Mouse (Mus musculus) midbrain, embryonic 11.5 days (tissue): ENCODE data around the gene A4gnt. TPM values are rescaled to one million over a fixed set of nuclear protein-coding genes. Genes with fewer than 3 reads are reported as not detected.

ENCODE experiments used
- ATAC-seq: fragments of 200-750 bp; cut with Nextera tagmentation; 2 replicates; pipeline ENCODE4 v1.8.0; 2017; ENCODE audit warnings: moderate TSS enrichment, moderate library complexity; ENCODE audit not compliant: low FRiP score
- DNase-seq: peaks from one replicate; pipeline ENCODE4 v3.0.0; 2015; ENCODE audit warnings: low spot score; ENCODE audit errors: missing footprints
- H3K27ac ChIP-seq: fragments of 300-500 bp; sonication (generic); 2 replicates; pipeline ENCODE4 v1.5.1; 2014; ENCODE audit warnings: low read depth, low read length
- H3K27me3 ChIP-seq: fragments of 300-500 bp; sonication (generic); 2 replicates; pipeline ENCODE4 v1.6.1; 2014; ENCODE audit warnings: mild to moderate bottlenecking, low read length, moderate library complexity, mixed read lengths; ENCODE audit not compliant: control insufficient read depth, insufficient read depth
- H3K36me3 ChIP-seq: fragments of 300-500 bp; sonication (generic); 2 replicates; pipeline ENCODE4 v1.6.1; 2014; ENCODE audit warnings: mild to moderate bottlenecking, low read length, moderate library complexity, mixed read lengths; ENCODE audit not compliant: control insufficient read depth, insufficient read depth
- H3K4me1 ChIP-seq: fragments of 300-500 bp; sonication (generic); 2 replicates; pipeline ENCODE4 v1.6.1; 2014; ENCODE audit warnings: low read length; ENCODE audit not compliant: control insufficient read depth, insufficient read depth
- H3K4me2 ChIP-seq: fragments of 300-500 bp; sonication (generic); 2 replicates; pipeline ENCODE4 v1.6.1; 2014; ENCODE audit warnings: mild to moderate bottlenecking, moderate library complexity
- H3K4me3 ChIP-seq: fragments of 300-500 bp; sonication (generic); 2 replicates; pipeline ENCODE4 v1.5.1; 2014; ENCODE audit warnings: low read depth, low read length
- H3K9ac ChIP-seq: fragments of 300-500 bp; sonication (generic); 2 replicates; pipeline ENCODE4 v1.6.1; 2014; ENCODE audit warnings: low read length
- H3K9me3 ChIP-seq: fragments of 300-500 bp; sonication (generic); 2 replicates; pipeline ENCODE4 v1.6.1; 2016; ENCODE audit warnings: low read length; ENCODE audit not compliant: control insufficient read depth
- WGBS: fragments of 180-500 bp; shearing (Covaris S2); extraction: QIAGEN DNeasy Blood & Tissue Kit; methylation state at CpG from one replicate; pipeline ENCODE4 v1.1.7; 2014; 5-methylcytosine and 5-hydroxymethylcytosine counted together
- polyA plus RNA-seq: library from polyadenylated mRNA; unstranded; fragments of >200 nt; fragmentation: Nextera tagmentation; extraction: Ambion mirVana; gene quantifications from 2 replicates; pipeline ENCODE4 v1.2.1, GENCODE M21; 2014

The A4gnt gene
- polyA plus RNA-seq, 1 experiment from 2014 or later = not detected

- DNase-seq (peak; percentile 98), ATAC-seq (peak; percentile 94)
- Histone ChIP-seq H3K4me1 (peaks cover 28% of the 10 kb centered on the region), H3K4me3 (peak within 1 kb of the TSS; percentile 50), H3K36me3 (no peaks in the 10 kb centered on the region), H3K9ac (peak within 1 kb of the TSS; percentile 68), H3K27me3 (no peaks in the 10 kb centered on the region), H3K4me2 (peak within 1 kb of the TSS; percentile 81), H3K9me3 (no peaks in the 10 kb centered on the region), H3K27ac (peak within 1 kb of the TSS; percentile 55)
- whole genome bisulfite sequencing = under 1% methylated on average over 41 of the region's 44 CpGs
Measured at GRCm38 (mm10) chr9:99629281-99630011, 17.1 kb downstream of the A4gnt start, which contains the start of gene Dzip1l. Dzip1l (plus strand) TSS chr9:99629496.

DNA sequence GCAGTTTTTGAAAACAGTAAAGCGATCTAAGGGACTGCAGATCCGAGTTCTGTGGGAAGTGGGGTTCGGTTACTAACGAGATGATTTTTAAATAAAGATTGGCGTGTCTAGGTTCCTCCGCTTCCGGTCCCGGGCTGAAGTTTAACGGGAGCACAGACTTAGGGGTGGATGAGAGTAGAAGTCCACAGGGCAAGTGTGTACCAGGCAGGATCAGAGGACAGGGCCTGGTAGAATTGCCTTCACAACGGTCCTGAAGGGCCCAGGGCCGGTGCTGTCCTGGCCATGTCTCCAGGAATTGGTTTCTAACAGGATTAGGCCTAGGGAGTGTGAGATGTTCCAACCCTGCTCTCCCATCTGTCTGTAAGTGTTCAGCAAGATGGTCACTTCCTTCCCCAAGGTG, 17.8 kb downstream of the A4gnt start:
- DNase-seq = peak; percentile 92
- peak overlapping the region; percentile 68 for H3K9ac ChIP-seq
- peak overlapping the region; percentile 55; the same call in 1 of the 2 replicates for H3K27ac ChIP-seq
- no peaks in the 10 kb centered on the region for H3K36me3 ChIP-seq
- H3K4me1 ChIP-seq = peaks cover 28% of the 10 kb centered on the region
- H3K27me3 ChIP-seq = no peaks in the 10 kb centered on the region
- peak overlapping the region; percentile 81 for H3K4me2 ChIP-seq
- under 1% methylated on average over 11 of the region's 11 CpGs for WGBS
- H3K4me3 ChIP-seq = peak overlapping the region; percentile 50
- peak; percentile 8; the same call in 1 of the 2 replicates for ATAC-seq
- H3K9me3 ChIP-seq = no peaks in the 10 kb centered on the region

DNA sequence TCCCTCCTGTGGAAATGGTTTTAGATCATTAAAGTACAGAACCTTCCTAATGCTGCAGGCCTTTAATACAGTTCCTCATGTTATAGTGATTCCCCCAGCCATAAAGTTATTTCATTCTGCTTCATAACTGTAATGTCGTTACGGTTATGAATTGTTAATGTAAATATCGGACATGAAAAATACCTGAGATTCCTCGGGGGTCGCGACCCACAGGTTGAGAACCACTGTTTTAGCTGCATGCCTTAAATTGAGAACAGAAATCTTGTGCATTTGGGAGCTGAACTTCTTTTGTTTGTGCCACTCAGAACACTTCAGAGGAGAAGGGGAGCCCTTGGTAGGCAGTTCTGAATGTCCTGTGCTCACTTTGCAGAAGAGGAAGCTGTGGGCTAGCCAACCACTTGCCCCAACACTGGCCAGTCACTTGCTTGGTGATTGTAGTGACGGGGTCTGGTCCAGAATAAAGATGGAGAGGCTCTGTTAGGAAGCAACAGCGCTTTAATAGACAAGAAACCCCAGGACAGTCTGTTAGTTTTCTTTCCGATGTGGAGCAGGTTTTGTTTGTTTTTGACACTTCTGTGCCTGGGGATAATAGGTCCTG, 18.3 kb downstream of the A4gnt start:
- Histone ChIP-seq H3K4me3 (peak overlapping the region; percentile 50), H3K9me3 (no peaks in the 10 kb centered on the region), H3K4me2 (peak overlapping the region; percentile 81), H3K27ac (peak overlapping the region; percentile 55; the same call in 1 of the 2 replicates), H3K27me3 (no peaks in the 10 kb centered on the region), H3K36me3 (no peaks in the 10 kb centered on the region), H3K4me1 (peaks cover 28% of the 10 kb centered on the region), H3K9ac (peak overlapping the region; percentile 68)
- DNase-seq (peak; percentile 90), ATAC-seq (no peak)
- 52% methylated on average over 9 of the region's 9 CpGs for WGBS

GRCm38 (mm10) chr9:99631781-99632180, 19.5 kb downstream of the A4gnt start:
- ATAC-seq (no peak), DNase-seq (peak; percentile 86)
- Histone ChIP-seq H3K9ac (0 out of 2 replicates have a peak overlapping the region, but pooled peaks have one; percentile 14), H3K36me3 (peaks cover 3% of the 10 kb centered on the region; the same call in 1 of the 2 replicates), H3K27me3 (no peaks in the 10 kb centered on the region), H3K9me3 (no peaks in the 10 kb centered on the region), H3K4me3 (no peak overlapping the region), H3K4me2 (peak overlapping the region; percentile 19; the same call in 1 of the 2 replicates), H3K4me1 (peaks cover 28% of the 10 kb centered on the region), H3K27ac (no peak overlapping the region)
- 27% methylated on average over 2 of the region's 2 CpGs for WGBS

- Histone ChIP-seq H3K4me3 (no peak overlapping the region), H3K4me1 (peaks cover 28% of the 10 kb centered on the region), H3K27ac (no peak overlapping the region), H3K4me2 (peak overlapping the region; percentile 19; the same call in 1 of the 2 replicates), H3K9ac (no peak overlapping the region), H3K27me3 (no peaks in the 10 kb centered on the region), H3K9me3 (no peaks in the 10 kb centered on the region), H3K36me3 (peaks cover 3% of the 10 kb centered on the region; the same call in 1 of the 2 replicates)
- DNase-seq (peak; percentile 93), ATAC-seq (no peak)
- 42% methylated on average over 8 of the region's 8 CpGs for WGBS
Measured at GRCm38 (mm10) chr9:99632264-99632663, 20.0 kb downstream of the A4gnt start.

DNA sequence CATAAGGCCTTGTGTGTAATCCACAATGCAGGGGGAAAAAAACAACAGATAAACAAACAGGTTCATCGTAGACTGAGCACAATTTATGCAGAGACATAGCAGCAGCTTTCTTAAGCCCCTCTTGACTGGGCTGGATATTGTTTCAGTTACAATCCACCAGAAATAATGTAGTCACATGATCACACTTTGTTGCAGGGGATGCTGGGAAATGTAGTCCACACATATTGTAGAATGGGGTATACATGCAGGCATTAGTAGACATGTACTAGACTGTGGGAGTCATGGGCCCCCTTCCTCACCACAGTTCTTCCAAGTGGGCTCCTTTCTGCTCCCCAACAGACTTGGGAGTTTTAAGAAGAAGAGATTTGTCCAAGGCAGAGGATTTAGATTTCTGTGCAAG, 24.5 kb downstream of the A4gnt start:
- peak; percentile 80 for DNase-seq
- WGBS = 85% methylated on average over 1 of the region's 1 CpGs

GRCm38 (mm10) chr9:99637227-99637626, 24.9 kb downstream of the A4gnt start:
- no peak overlapping the region for H3K4me2 ChIP-seq
- 97% methylated on average over 17 of the region's 17 CpGs for WGBS
- H3K36me3 ChIP-seq = peaks cover 13% of the 10 kb centered on the region; the same call in 1 of the 2 replicates
- H3K27me3 ChIP-seq = no peaks in the 10 kb centered on the region
- H3K4me1 ChIP-seq = peaks cover 5% of the 10 kb centered on the region
- no peak overlapping the region for H3K4me3 ChIP-seq
- no peaks in the 10 kb centered on the region for H3K9me3 ChIP-seq
- no peak overlapping the region for H3K27ac ChIP-seq
- H3K9ac ChIP-seq = no peak overlapping the region
- DNase-seq (peak; percentile 17), ATAC-seq (no peak)

More for the DNA sequence above, 24.5 kb downstream of the A4gnt start:
- H3K4me1 ChIP-seq = peaks cover 9% of the 10 kb centered on the region
- H3K27ac ChIP-seq = no peak overlapping the region
- peak; percentile 14; the same call in 1 of the 2 replicates for ATAC-seq
- H3K9me3 ChIP-seq = no peaks in the 10 kb centered on the region
- H3K36me3 ChIP-seq = peaks cover 13% of the 10 kb centered on the region; the same call in 1 of the 2 replicates
- no peaks in the 10 kb centered on the region for H3K27me3 ChIP-seq
- no peak overlapping the region for H3K4me2 ChIP-seq
- H3K9ac ChIP-seq = no peak overlapping the region
- no peak overlapping the region for H3K4me3 ChIP-seq

DNA sequence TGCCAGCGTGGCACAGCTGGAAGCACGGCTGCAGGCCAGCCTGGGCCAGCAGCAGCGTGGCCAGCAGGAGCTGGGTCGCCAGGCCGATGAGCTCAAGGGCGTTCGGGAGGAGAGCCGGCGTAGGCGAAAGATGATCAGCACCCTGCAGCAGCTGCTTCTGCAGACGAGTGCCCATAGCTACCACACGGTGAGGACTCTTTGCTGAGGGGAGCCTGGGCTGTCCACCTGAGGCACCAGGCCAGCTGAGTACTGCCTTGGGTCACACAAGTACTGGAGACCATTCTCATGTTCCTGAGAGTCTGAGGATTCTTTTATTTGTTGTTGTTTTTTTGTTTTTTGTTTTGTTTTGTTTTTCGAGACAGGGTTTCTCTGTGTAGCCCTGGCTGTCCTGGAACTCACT, 25.4 kb downstream of the A4gnt start:
- H3K4me3 ChIP-seq = no peak overlapping the region
- no peaks in the 10 kb centered on the region for H3K4me1 ChIP-seq
- H3K27ac ChIP-seq = no peak overlapping the region
- H3K4me2 ChIP-seq = no peak overlapping the region
- 96% methylated on average over 13 of the region's 13 CpGs for WGBS
- H3K9me3 ChIP-seq = no peaks in the 10 kb centered on the region
- DNase-seq = peak; percentile 51
- no peaks in the 10 kb centered on the region for H3K27me3 ChIP-seq
- ATAC-seq = no peak
- H3K36me3 ChIP-seq = peaks cover 15% of the 10 kb centered on the region; the same call in 1 of the 2 replicates
- no peak overlapping the region for H3K9ac ChIP-seq

- H3K27ac ChIP-seq = no peak overlapping the region
- H3K4me1 ChIP-seq = no peaks in the 10 kb centered on the region
- H3K9me3 ChIP-seq = no peaks in the 10 kb centered on the region
- no peaks in the 10 kb centered on the region for H3K27me3 ChIP-seq
- no peak overlapping the region for H3K4me2 ChIP-seq
- peaks cover 15% of the 10 kb centered on the region for H3K36me3 ChIP-seq
- WGBS = 90% methylated on average over 5 of the region's 5 CpGs
- DNase-seq = peak; percentile 21
- no peak overlapping the region for H3K9ac ChIP-seq
- no peak overlapping the region for H3K4me3 ChIP-seq
- no peak for ATAC-seq
Measured at GRCm38 (mm10) chr9:99639957-99640356, 27.7 kb downstream of the A4gnt start.
